Mouse (Mus musculus) forebrain, embryonic 11.5 days (tissue): Measurements from ENCODE around the gene Prkag2. TPM values are rescaled to one million over a fixed set of nuclear protein-coding genes. Genes with fewer than 3 reads are reported as not detected.

ENCODE experiments used
- ATAC-seq: fragments of 200-750 bp; cut with Nextera tagmentation; replicated peaks from 2 replicates; pipeline ENCODE4 v1.8.0; 2017; ENCODE audit warnings: moderate TSS enrichment; ENCODE audit not compliant: low FRiP score
- DNase-seq: peaks from one replicate; pipeline ENCODE4 v3.0.0-alpha.2; 2017; ENCODE audit warnings: low spot score
- H3K27ac ChIP-seq: fragments of 300-500 bp; sonication (generic); 2 replicates; pipeline ENCODE4 v1.5.1; 2014; ENCODE audit warnings: low read depth, low read length
- H3K27me3 ChIP-seq: fragments of 300-500 bp; sonication (generic); 2 replicates; pipeline ENCODE4 v1.6.1; 2014; ENCODE audit warnings: mild to moderate bottlenecking, low read length, mixed read lengths; ENCODE audit not compliant: control insufficient read depth, insufficient read depth
- H3K36me3 ChIP-seq: fragments of 300-500 bp; sonication (generic); 2 replicates; pipeline ENCODE4 v1.6.1; 2014; ENCODE audit warnings: mild to moderate bottlenecking, low read length, moderate library complexity, mixed read lengths; ENCODE audit not compliant: control insufficient read depth, insufficient read depth
- H3K4me1 ChIP-seq: fragments of 300-500 bp; sonication (generic); replicated peaks from 2 replicates; pipeline ENCODE4 v1.6.1; 2014; ENCODE audit warnings: low read length, mixed read lengths; ENCODE audit not compliant: control insufficient read depth, insufficient read depth
- H3K4me2 ChIP-seq: fragments of 300-500 bp; sonication (generic); 2 replicates; pipeline ENCODE4 v1.6.1; 2014; ENCODE audit warnings: low read depth, mild to moderate bottlenecking, low read length, moderate library complexity, mixed read lengths; ENCODE audit not compliant: severe bottlenecking
- H3K4me3 ChIP-seq: fragments of 300-500 bp; sonication (generic); 2 replicates; pipeline ENCODE4 v1.5.1; 2014; ENCODE audit warnings: low read depth, low read length
- H3K9ac ChIP-seq: fragments of 300-500 bp; sonication (generic); 2 replicates; pipeline ENCODE4 v1.6.1; 2014; ENCODE audit warnings: low read length
- H3K9me3 ChIP-seq: fragments of 300-500 bp; sonication (generic); 2 replicates; pipeline ENCODE4 v1.6.1; 2016; ENCODE audit warnings: low read length, mixed read lengths; ENCODE audit not compliant: control insufficient read depth
- WGBS: fragments of 180-500 bp; shearing (Covaris S2); extraction: QIAGEN DNeasy Blood & Tissue Kit; methylation state at CpG from one replicate; pipeline ENCODE4 v1.1.7; 2014; 5-methylcytosine and 5-hydroxymethylcytosine counted together
- polyA plus RNA-seq: library from polyadenylated mRNA; unstranded; fragments of >200 nt; fragmentation: Nextera tagmentation; extraction: Ambion mirVana; gene quantifications from 2 replicates; pipeline ENCODE4 v1.2.1, GENCODE M21; 2014

Prkag2 gene
- polyA plus RNA-seq, 1 experiment from 2014 or later, result 54.4 TPM

DNA sequence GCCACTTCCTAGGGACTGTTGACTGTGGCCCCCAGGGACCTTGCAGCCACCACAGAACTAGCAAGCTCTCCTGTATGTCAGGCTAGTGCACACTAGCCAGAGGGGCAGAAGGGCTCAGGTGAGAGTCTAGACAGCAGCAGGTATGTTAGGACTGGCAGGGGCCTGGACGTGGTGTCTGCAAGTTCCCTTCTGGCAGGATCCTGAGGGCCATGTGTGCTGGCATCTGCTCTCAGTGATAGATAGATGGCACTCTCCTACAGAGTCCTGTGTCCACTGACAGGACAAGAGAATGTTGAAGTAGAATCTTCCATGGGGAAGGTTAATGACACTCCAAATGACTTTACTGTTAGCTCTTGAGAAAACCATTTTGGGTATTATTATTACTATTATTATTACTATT is 52.8 kb downstream of the Prkag2 start:
- Histone ChIP-seq H3K4me3 (no peak overlapping the region), H3K36me3 (no peaks in the 10 kb centered on the region), H3K9me3 (no peaks in the 10 kb centered on the region), H3K9ac (no peak overlapping the region), H3K4me2 (no peak overlapping the region), H3K27me3 (no peaks in the 10 kb centered on the region), H3K27ac (no peak overlapping the region), H3K4me1 (no peaks in the 10 kb centered on the region)
- DNase-seq (no peak), ATAC-seq (no peak)
- 63% methylated on average over 1 of the region's 1 CpGs for WGBS

DNA sequence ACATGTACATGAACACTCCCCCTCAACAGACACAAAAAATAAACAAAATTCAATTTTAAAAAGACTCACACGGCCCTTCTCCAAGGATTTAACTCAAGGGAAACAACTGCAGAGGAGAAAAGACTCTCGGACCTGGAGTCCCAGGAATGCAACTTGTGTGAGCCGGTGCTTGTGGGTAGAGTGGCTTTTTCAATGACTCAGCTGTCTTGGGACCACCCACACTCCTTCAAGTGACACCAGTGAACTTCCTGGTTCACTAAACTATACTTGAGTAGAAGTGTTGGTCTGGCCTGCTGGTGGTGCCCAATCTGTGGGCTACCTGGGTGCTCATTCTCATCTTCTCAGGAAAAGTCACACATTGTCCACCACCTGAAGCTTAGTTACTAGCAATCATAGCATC is 53.7 kb downstream of the Prkag2 start:
- Histone ChIP-seq H3K27me3 (no peaks in the 10 kb centered on the region), H3K4me2 (no peak overlapping the region), H3K4me1 (no peaks in the 10 kb centered on the region), H3K4me3 (no peak overlapping the region), H3K9ac (no peak overlapping the region), H3K27ac (no peak overlapping the region), H3K36me3 (no peaks in the 10 kb centered on the region), H3K9me3 (no peaks in the 10 kb centered on the region)
- no peak for ATAC-seq
- 88% methylated on average over 3 of the region's 3 CpGs for WGBS
- DNase-seq, result no peak

DNA sequence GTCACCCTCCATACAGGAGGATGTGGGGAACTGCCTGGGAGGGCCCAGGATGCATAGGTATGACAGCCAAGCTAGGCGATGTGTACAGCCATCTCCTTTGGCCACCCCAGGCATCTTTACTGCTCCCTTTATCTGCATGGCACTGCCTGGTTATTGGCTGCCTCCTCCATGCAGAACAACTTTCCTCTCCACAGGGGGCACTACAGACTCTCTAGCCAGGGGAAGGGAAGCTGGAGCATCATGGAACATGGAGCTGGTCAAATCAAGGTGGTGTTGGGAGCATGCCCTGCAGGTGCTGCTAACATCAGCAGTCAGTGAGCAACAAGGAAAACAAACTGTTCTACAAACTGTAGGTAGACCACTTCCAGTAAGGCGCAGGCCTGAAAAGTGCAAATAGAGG is 56.4 kb downstream of the Prkag2 start:
- H3K4me2 ChIP-seq, result no peak overlapping the region
- no peak overlapping the region for H3K9ac ChIP-seq
- H3K27me3 ChIP-seq, result no peaks in the 10 kb centered on the region
- H3K9me3 ChIP-seq, result no peaks in the 10 kb centered on the region
- WGBS, result 92% methylated on average over 2 of the region's 2 CpGs
- ATAC-seq, result no peak
- DNase-seq, result no peak
- H3K4me1 ChIP-seq, result no peaks in the 10 kb centered on the region
- H3K4me3 ChIP-seq, result no peak overlapping the region
- no peak overlapping the region for H3K27ac ChIP-seq
- no peaks in the 10 kb centered on the region for H3K36me3 ChIP-seq

DNA sequence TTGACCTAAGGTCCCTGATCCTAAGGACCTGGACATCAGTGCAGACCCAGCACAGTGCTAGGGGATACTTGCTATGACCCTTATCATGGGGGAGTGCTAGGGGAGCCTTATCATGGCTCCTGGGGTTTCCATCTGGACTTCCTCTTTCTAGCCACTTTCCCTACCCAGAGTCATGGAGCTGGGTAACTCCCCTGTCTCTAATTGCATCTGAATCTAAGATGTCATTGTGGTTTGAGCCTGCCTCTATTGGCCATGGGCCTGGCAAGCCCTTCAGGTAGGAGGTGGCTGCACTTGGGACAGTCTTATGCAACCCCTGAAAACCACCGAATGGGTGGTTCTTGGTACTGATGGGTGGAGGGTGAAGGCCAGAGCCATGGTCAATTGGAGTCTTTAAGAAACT is 58.5 kb downstream of the Prkag2 start:
- DNase-seq (no peak), ATAC-seq (no peak)
- Histone ChIP-seq H3K4me2 (no peak overlapping the region), H3K4me3 (no peak overlapping the region), H3K27me3 (no peaks in the 10 kb centered on the region), H3K36me3 (no peaks in the 10 kb centered on the region), H3K9me3 (no peaks in the 10 kb centered on the region), H3K4me1 (no peaks in the 10 kb centered on the region), H3K9ac (no peak overlapping the region), H3K27ac (no peak overlapping the region)
- WGBS, result 83% methylated on average over 1 of the region's 1 CpGs

DNA sequence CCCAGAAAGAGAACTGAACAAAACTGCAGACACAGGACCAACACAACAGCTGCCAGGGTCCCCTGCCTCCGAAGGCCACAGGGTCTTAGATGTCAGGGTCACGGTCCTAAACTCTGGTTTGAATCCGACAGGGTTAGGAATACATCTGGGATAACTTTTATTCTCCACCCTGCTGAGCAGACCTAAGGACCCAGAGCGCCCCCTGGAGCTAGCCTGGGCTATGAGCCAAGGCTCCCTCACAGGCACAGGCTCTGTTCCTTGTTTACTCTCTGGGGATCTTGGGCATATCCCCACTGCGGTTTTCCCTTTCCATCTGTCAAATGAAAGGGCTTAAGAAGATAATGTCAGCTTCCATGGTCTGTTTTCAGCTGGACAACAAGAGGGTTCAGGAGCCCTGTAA is 59.1 kb downstream of the Prkag2 start:
- no peaks in the 10 kb centered on the region for H3K4me1 ChIP-seq
- no peaks in the 10 kb centered on the region for H3K27me3 ChIP-seq
- no peak for ATAC-seq
- no peak overlapping the region for H3K27ac ChIP-seq
- H3K36me3 ChIP-seq, result no peaks in the 10 kb centered on the region
- no peak for DNase-seq
- WGBS, result 59% methylated on average over 5 of the region's 5 CpGs
- H3K4me2 ChIP-seq, result no peak overlapping the region
- no peak overlapping the region for H3K4me3 ChIP-seq
- H3K9me3 ChIP-seq, result no peaks in the 10 kb centered on the region
- H3K9ac ChIP-seq, result no peak overlapping the region

DNA sequence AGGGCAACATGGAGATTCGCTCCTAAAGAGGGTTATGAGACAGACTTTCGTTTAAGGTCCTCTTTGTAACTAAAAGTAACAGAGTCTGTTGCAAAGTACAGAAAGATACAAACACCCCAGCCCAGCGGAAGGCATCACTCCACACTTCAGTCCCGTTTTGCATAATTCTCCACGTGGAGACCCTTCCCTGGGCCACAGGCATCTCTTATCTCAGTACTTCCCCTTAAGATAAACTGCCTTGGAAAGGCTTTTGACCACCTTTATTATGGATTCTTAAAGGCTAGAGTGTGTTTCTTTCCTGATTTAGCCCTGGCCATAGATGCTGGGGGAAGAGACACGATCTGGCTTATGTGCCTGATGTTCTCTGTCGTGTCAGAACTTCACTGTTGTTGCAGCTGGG is 59.5 kb downstream of the Prkag2 start:
- Histone ChIP-seq H3K9me3 (no peaks in the 10 kb centered on the region), H3K4me3 (no peak overlapping the region), H3K27me3 (no peaks in the 10 kb centered on the region), H3K4me1 (no peaks in the 10 kb centered on the region), H3K27ac (no peak overlapping the region), H3K4me2 (no peak overlapping the region), H3K36me3 (no peaks in the 10 kb centered on the region), H3K9ac (no peak overlapping the region)
- ATAC-seq (no peak), DNase-seq (no peak)
- WGBS, result 79% methylated on average over 7 of the region's 7 CpGs

DNA sequence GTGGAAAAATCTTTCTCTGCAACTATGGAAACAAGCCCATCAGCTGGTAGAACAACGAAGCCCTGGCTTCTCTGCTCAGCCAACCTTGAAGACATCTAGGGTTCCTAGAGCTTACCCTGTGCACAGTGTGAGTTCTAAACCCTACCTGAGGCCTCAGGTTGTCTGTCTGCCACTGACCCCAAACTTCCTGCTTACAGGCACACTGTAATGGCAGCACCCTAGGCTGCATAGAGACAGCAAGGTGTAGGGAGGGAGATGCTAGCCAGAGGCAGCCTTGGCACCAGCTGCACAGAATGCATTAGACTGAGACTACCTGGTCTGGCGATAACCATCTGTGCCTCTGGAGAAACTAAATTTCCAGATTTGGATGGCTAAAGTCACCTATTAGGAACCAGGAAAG is 61.6 kb downstream of the Prkag2 start:
- no peaks in the 10 kb centered on the region for H3K27me3 ChIP-seq
- H3K27ac ChIP-seq, result no peak overlapping the region
- H3K9me3 ChIP-seq, result no peaks in the 10 kb centered on the region
- H3K4me2 ChIP-seq, result no peak overlapping the region
- DNase-seq, result no peak
- no peak for ATAC-seq
- H3K9ac ChIP-seq, result no peak overlapping the region
- no peak overlapping the region for H3K4me3 ChIP-seq
- WGBS, result 88% methylated on average over 2 of the region's 2 CpGs
- H3K36me3 ChIP-seq, result no peaks in the 10 kb centered on the region
- H3K4me1 ChIP-seq, result no peaks in the 10 kb centered on the region

DNA sequence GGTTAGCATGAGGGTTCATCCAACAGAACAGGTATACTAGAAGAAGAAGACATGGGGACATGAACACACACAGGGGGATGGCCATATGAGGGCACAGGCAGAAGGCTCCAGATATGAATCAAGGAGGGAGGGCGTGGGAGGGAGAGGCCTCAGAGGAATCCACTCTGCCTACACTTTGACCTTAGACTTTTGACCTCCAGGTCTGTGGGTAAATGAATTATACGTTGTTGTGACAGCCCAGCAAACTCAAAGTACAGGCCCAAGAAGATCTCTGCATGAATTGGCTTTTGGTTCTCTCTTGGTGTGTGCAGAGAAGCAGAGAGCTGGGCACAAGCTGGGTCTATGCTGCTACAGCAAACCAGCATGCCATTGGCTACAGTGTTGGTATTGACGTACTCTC is 65.1 kb downstream of the Prkag2 start:
- Histone ChIP-seq H3K9ac (no peak overlapping the region), H3K27ac (no peak overlapping the region), H3K4me1 (no peaks in the 10 kb centered on the region), H3K4me2 (no peak overlapping the region), H3K9me3 (no peaks in the 10 kb centered on the region), H3K36me3 (no peaks in the 10 kb centered on the region), H3K27me3 (no peaks in the 10 kb centered on the region), H3K4me3 (no peak overlapping the region)
- DNase-seq (no peak), ATAC-seq (no peak)
- WGBS, result 91% methylated on average over 3 of the region's 3 CpGs

DNA sequence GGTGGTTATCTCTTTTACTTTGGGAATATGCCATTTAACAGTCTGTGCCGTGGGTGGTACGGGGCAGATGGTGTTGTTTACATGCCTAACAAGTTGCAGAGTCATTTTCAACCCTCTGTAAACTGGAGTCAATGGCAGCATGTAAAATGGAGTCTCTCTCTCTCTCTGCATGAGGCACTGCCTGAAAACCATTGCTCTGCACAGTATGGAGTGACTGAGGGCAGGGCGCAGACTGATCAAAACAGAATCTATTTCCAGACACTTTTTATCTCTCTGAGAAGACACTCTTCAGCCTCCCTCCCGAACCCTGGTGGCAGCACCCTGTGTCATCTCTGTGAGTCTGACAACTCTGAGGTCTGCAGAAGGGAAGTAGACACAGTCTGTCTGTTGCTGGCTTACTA is 69.0 kb downstream of the Prkag2 start:
- 89% methylated on average over 4 of the region's 4 CpGs for WGBS
- H3K4me3 ChIP-seq, result no peak overlapping the region
- no peaks in the 10 kb centered on the region for H3K27me3 ChIP-seq
- no peak for ATAC-seq
- H3K9ac ChIP-seq, result no peak overlapping the region
- H3K9me3 ChIP-seq, result no peaks in the 10 kb centered on the region
- no peak overlapping the region for H3K4me2 ChIP-seq
- H3K36me3 ChIP-seq, result no peaks in the 10 kb centered on the region
- no peak for DNase-seq
- H3K4me1 ChIP-seq, result no peaks in the 10 kb centered on the region
- no peak overlapping the region for H3K27ac ChIP-seq
